Mouse (Mus musculus): ENCODE data around the gene Gm5741.
A peak's percentile ranks its signal among the peaks of the same experiment; 100 is the strongest.
"Not testable (repeated sequence)": the region's sequence is repeated elsewhere in the genome, so short reads cannot be mapped to it uniquely, and the experiment has no call there.

Gm5741 gene

DNA sequence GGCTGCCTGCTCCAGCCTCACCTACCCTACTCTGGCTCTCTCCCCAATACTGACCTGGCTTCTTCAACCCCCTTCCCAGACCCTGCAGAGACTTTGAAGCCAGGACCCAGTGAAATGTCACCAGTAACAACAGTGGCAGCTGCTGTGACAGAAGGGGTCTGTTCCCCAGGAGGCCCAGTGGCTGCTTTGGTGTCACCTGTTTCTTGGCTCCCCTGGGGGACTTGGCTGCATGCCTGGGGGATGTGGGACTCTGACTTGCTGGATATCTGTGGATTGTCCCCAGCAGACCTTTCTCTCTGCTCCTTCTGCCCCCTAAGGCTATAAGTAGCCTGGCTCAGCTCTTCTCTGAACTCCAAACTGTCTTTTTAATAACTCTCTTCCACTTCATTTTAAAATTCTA is at the start of gene Gm5741:
TSS of gene Gm5741 (minus strand) at position 1 of the 400 bp plus-strand sequence.
- no peak for DNase-seq

DNA sequence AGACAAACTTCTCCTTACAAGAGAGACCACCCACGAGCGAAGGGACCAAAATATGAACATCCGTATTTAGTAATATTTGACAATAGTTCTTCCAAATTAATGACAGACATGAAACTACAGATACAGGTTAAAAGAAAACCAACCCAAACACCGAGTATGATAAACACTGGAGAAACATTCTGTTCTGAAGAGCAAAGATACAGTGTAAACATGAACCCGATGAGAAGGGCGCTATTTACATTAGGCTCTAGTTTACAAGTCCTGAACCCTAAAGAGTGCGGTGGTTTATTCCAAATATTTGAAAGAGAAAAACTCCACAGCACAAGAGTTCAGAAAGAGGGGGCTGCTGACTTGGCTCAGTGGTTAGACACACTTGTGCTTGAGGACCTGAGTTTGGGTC is 49.2 kb upstream of the Gm5741 start:
- no peak for DNase-seq

DNA sequence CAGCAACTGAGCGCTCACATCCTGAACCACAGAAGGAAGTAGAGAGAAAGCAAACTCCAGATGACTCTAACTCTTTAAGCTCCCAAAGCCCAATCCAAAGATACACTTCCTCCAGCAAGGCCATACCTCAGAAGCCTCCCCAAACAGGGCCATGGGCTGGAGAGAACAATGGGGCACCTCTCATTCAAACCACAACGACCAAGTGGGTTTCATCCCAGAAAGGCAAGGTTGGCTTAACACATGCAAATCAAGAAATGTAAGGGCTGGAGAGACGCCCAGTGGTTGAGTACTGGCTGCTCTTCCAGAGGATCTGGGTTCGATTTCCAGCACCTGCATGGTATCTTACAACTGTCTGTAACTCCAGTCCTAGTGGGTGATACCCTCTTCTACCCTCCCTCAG is 47.7 kb upstream of the Gm5741 start:
- DNase-seq = no peak

DNA sequence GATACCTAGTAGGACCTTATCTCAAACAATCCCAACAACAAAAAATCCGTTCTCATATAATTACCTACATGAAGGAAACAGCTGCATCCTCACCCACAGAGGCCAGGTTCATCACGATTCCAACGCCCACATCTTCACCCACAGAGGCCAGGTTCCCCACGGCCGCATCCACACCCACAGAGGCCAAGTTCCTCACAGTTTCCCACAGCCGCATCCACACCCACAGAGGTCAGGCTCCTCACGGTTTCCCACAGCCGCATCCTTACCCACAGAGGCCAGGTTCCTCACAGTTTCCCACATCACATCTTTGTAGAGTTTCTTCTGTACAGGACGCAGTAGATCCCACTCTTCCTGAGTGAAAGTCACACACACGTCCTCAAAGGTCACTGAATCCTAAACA is 45.5 kb upstream of the Gm5741 start:
- no peak for DNase-seq

DNA sequence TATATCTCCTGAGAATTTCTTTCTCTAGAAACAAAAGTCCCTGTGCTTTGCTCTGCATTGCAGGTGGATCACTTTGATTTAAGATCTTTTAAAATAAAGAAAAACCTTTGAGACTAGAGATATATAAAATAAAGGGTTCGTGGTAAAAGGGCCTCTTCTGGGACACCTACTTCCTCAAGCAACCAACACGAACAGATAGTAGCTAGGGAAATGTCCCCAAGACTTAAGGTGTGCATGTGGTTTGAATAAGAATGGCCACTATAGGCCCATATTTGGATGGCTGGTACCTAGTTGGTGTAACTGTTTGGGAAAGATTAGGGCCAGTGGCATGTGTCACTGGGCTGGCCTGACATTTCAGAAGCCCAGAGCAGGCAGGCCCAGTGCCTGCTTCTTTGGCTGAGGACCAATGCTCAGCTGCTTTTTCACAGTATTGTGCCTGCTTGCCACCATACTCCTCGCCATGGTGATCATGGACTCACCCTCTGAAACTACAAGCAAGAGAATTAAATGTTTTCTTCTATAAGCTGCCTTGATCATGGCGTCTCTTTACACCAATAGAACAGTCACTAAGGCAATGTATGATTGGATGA is 32.4 kb upstream of the Gm5741 start:
- no peak for DNase-seq

DNA sequence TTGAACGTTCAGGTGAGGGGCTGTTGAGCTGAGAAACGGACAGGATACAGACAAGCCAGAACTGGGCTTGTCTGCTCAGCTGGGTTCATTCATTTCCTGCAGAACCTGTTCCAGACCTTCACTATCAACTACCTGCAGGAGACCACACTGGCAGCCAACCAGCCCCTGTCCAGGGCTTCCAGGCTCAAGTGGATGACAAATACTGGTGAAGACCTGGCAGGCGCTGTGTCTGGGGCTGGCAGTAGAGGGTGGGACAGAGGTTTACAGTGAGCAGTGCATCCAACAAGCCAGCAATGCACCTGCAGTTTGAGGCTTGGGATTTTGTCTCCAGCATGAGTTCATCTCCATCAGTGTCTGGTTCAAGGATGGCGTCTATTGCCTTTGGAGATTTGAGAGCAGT is 29.1 kb upstream of the Gm5741 start:
- no peak for DNase-seq

DNA sequence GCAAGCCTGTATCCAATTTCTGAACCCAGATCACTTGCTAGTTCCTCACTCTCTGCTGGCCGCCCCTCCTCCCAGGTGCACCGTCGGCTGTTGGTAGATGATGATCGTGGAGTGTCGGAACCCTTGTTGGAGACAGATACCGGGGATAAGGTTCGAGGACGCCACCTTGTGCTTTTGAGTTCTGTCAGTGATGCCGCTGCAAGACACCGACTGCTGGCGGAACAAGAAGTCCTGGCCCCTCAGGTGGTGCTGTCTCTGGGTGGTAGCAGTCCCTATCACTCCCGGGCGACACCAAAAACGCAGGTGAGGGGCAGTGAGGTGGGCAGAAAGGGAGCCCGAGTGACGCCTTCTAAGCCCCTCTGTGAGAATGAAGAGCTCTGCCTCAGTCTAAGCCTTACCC is 28.4 kb upstream of the Gm5741 start:
- no peak for DNase-seq

DNA sequence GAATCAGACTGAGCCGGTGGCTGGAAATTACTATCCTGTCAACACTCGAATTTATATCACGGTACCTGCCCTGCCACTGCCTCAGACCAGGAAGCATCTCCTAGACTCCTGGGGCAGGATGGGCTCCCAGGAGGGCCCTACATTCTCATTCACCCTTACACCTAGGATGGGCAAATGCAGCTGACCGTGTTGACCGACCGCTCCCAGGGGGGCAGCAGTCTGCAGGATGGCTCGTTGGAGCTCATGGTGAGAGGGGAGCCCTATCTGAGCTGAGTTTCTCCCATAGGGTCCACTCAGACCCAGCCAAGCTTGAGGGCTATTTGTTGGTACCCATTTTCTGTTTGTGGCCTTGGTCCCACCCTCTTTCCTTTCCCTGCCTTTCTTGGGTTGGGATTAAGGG is 27.8 kb upstream of the Gm5741 start:
- no peak for DNase-seq

DNA sequence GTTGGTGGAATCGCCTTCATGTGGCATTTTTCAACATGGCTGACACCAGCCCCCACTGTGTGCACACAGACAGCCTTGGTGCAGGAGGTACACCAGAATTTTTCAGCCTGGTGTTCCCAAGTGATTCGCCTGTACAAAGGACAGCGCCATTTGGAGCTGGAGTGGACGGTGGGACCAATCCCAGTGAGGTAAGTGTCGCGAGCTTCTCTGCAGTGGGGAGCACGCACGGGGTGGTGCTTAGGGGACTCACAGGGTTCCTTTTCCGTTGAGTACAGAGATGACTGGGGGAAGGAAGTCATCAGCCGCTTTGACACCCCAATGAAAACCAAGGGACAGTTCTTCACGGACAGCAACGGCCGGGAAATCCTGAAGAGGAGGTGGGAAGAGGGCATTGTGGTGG is 27.3 kb upstream of the Gm5741 start:
- no peak for DNase-seq

DNA sequence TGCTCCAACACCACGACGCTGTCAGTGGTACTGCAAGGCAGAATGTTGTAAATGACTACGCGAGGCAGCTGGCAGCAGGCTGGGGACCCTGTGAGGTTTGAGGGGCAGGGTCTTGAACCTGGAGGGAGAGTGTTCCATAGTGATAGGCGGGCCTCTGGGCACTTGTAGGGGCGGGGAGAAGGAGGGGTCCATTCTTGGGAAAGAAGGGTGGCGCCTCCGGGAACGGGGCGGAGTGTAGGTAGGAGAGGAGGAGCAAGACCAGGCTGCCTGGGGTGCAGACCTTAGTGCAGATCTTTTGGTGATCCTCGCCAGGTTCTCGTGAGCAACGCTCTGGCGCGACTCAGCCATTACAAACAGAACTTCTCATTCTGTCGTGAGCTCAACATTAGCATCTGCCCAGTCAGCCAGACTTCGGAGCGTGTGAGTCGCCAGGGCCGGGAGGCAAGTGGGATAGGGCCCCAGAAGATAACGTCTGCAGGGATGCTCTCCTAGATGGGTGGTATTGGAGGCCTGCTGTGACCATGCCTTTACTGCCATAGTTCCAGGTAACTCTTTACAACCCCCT is 23.8 kb upstream of the Gm5741 start:
- DNase-seq = no peak

DNA sequence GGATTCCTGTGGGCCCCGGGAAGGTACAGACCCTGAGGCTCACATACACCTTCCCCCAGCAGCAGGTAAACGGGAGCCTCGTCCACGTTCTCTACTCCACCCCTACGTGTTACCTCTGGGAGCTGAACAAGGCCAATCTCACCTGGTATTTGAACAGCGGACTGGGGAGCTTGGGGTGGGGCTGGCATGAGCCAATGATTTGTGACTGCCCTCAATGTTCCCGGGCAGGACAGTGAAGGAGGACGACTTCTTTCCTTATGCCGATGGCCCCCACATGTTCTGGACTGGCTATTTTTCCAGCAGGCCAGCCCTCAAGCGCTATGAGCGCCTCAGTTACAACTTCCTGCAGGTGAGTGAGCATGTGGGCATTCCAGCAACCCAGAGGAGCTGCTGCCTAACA is 23.1 kb upstream of the Gm5741 start:
- no peak for DNase-seq

DNA sequence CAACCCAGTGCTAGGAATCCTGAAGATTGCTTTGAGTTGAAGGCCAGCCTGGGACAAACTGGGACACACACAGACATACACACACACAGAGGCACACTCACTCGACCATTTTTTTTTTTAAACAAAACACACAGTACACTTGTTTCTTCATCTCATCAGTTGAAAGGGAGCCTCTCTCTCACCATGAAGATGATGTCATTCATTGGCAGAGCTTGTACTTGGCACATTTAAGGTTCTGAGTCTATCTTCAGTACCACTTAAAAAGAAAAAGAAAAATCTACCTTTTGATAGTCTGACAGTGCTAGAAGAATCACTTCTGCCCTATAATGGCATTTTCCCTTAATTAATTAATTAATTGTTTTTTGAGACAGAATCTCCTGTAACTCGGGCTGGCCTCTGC is 21.0 kb upstream of the Gm5741 start:
- no peak for DNase-seq

DNA sequence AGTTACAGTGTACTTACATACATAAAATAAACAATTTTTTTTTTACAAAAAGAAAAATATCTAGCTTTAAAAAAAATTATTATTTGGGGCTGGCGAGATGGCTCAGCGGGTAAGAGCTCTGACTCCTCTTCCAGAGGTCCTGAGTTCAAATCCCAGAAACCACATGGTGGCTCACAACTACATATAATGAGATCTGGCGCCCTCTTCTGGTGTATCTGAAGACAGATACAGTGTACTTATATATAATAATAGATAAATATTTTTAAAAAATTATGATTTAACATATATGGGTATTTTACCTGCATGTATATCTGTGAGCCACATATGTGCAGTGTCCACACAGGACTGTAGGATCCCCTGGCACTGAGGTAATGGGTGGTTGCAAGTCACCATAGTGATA is 18.5 kb upstream of the Gm5741 start:
- no peak for DNase-seq

DNA sequence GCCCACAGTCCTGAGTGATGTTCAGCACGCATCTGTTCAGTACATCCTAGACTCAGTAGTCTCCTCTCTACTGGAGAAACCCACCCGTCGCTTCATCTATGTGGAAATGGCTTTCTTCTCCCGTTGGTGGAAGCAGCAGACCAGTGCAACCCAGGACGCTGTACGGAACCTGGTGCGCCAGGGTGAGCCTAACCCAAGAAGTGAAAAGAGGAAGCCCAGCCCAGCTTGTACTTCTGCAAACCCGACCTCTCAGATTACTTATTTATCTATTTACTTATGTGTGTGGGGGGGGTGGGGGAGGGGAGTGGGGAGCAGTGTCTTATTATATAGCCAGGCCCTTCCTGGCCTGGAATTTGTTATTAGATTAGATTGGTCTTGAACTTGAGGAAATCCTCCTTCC is 16.9 kb upstream of the Gm5741 start:
- no peak for DNase-seq

DNA sequence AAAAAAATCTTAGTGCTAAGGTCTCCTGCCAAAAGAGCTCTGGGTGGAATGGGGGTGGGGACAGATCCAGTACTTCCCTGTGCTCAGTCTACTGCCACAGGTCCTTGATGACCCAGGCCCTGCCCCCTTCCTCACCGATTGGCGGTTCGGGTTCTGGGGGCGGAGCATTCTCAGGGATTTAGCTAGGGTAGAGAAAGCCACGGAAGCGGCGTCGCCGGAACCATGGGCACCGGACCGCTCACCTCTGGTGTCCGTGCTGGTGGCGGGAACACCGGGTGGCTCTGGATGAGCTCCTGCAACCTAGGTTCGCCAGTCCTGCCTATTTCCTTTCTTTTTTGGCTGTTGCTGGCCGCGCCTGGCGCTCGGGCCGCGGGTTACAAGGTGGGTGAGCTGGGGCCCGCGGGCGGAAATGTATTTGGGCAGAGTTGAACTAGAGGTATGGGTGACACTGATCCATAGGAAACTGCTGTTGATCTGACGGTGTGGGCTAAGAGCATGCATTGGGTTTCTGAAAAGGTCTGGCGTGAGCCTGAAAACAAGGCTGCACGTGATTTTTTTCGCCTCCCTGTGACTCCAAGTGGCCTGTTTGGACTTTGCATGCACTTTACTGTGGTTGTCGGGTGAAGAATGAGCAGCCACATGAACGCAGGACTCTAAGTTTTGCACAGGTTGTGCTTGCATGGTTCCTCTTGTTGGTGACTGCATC is 15.5 kb upstream of the Gm5741 start, which contains the start of gene Man2b1:
TSS of gene Man2b1 (plus strand) at position 163 of the 706 bp plus-strand sequence.
- DNase-seq = peak; percentile 92

DNA sequence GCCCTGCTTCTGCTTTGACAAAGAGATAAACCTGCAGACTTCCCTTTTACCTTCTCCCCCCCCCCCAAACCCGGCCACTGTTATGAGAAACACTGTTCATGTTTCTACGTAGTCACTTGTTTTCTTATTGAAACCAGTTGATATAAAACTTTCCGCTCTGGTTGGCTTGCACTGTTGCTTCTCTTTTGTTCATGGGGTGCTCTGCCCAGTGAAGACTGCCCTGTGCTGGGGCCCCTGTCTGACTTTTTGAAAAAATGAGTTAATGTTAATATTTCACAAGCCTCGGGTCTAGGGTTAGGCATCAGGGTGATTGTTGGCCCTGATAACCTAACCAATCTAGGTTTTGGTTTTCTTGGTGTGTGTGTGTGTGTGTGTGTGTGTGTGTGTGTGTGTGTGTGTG is 14.4 kb upstream of the Gm5741 start:
- DNase-seq = not testable (repeated sequence)

DNA sequence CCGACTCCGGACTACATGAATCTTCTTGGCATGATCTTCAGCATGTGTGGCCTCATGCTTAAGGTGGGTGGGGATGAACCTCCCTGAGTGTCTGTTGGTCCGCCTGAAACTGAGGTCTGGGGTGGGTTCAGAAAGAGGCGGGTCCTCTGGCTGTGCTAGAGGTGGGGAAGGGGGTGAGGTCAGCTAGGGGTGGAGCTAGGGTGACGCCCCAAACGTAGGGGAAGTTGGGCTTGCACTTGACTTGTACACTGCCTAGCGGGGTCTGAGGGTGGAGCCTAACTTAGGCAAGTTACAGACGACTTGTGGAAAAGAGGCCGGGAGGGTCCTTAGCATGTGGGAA is 13.4 kb upstream of the Gm5741 start, which contains the start of gene Wdr83:
TSS of gene Wdr83 (minus strand) at position 91 of the 340 bp plus-strand sequence.
- no peak for DNase-seq

DNA sequence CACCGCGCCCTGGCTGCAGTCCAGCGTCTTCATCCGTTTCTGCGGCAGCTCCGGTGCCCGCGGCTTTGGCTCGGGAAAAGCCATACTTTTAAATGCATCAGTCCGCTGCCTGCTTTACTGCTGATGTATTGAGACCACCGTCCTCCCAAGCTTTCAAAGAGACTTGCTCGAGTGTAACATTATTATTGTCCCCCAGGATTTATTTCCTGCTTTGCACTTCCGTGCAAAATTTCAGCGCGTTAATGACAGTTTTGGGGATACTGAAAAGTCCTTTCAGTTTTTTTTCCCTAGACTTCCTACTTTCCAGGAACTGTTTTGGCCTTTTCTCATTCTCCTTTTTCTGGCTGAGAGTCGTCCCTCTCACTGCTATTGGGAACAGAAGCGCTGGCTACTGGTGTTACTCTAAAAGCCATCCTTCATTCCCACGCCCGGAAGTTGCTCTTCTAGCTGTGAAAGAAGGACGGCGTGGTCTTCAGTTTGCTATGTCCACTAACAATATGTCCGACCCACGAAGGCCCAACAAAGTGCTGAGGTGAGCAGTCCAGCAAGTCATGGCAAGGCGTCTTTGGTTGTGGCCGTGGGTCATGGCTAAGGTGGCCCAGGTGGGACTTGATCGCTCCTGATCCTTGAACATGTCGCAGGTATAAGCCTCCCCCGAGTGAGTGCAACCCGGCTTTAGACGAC is 12.9 kb upstream of the Gm5741 start, which contains the start of gene Wdr83os:
TSS of gene Wdr83os (plus strand) at position 209 of the 684 bp plus-strand sequence.
- peak; percentile 75 for DNase-seq

DNA sequence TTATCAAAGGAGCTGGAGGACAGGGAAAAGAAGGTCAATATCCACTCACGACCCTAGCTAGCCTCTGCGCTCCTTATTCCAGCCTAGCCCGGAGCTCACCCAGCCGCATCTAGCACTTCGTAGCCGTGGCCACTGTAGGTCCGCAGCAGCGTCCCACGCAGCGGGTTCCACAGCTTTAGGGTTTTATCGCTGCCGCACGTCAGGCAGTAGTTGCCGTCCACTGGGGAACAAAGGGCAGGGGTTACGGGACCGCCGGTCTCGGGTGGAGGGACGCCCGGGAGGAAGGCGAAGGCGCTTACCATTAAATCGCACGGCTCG is 12.4 kb upstream of the Gm5741 start:
- DNase-seq = no peak

DNA sequence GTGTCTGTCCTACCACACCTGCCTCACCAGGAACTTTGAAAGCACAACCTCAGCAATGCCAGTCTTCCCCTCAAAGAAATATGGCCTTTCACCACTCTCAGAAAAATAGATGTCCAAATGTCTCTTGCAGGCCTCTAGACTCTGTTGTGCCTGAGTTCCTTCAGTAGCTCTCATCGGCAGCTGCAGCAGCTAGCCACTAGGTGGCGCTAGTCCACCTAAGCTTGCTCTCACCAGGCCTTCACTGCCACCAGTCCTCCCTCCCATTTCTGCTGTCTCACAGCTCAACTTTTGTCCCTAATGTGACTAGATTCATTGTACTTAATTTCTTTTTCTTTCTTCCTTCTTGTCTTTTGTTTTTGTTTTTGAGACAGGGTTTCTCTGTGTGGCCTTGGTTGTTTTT is 9.2 kb upstream of the Gm5741 start:
- peak; percentile 74 for DNase-seq

DNA sequence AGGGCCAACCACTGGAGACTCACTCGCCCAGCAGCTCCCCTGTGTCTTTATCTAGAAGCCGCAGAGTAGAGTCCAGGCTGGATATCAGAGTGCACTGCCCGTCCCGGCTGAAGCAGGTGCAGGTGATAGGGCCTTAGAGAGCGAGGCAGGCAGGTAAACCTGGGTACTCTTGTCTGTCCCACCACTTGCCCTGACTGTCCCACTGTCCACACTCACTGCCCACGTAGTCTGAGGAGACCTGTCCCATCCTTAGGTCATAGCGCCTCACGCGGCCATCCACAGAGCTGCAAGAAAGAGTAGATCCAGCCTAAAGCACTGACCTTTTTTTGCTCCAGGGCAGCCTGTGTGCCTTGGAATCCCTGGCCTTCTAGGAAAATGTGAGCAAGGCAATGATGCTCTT is 8.2 kb upstream of the Gm5741 start:
- DNase-seq = peak; percentile 65

DNA sequence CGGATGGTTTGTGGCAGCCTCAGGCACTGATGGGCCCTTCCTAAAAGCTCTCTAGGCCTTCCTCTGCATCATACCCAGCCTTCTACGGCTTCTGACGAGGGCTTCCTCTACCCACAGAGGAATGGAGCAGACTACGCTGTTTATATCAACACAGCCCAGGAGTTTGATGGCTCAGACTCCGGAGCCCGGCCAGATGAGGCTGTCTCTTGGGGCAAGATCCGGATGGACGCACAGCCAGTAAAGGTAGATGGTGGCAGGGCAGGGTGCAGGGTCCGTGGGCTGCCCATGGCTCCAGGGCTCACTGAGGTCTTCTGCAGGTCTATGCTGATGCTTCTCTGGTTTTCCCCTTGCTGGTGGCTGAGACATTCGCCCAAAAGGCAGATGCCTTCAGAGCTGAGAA is 6.8 kb upstream of the Gm5741 start:
- no peak for DNase-seq

DNA sequence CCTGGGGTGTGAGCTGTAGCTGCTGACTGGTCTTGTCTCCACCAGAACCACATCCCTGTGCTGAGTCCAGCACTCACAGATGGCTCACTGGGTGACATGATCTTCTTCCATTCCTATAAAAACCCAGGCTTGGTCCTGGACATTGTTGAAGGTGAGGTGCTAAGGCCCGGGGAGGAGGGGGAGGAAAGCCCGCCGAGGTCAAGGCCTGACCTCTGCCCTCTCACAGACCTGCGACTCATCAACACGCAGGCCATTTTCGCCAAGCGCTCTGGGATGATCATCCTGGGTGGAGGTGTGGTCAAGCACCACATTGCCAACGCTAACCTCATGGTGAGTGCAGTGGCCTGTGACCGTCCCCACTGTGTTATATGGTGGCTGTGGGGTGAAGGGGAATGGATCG is 6.4 kb upstream of the Gm5741 start:
- DNase-seq = no peak

DNA sequence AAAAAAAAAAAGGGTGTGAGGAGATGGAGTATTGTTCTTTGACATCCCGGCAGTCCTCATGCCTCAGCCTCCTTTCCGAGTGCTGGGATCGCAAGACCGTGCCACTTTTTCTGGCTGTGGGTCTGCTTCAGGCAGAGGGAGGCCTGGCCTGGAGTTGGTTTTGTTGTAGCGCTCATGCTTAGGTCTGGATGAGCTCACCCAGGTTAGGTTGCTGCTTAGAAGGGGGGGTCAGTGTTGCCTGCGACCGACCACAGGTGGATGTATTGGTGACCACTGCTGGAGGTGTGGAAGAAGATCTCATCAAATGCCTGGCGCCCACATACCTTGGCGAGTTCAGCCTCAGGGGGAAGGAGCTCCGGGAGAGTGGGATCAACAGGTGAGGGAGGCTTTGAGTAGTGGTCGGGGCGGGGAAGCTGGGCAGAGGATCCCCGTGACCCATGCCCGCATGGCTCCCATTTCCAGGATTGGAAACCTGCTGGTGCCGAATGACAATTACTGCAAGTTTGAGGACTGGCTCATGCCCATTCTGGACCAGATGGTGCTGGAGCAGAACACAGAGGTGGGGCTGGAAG is 5.3 kb upstream of the Gm5741 start:
- no peak for DNase-seq

Data from kidney, adult 18-20 months (tissue).